Mouse (Mus musculus): ENCODE measurements around the gene Cflar.
A peak's percentile ranks its signal among the peaks of the same experiment; 100 is the strongest.
"Not testable (repeated sequence)": the region's sequence is repeated elsewhere in the genome, so short reads cannot be mapped to it uniquely, and the experiment has no call there.

The Cflar gene

DNA sequence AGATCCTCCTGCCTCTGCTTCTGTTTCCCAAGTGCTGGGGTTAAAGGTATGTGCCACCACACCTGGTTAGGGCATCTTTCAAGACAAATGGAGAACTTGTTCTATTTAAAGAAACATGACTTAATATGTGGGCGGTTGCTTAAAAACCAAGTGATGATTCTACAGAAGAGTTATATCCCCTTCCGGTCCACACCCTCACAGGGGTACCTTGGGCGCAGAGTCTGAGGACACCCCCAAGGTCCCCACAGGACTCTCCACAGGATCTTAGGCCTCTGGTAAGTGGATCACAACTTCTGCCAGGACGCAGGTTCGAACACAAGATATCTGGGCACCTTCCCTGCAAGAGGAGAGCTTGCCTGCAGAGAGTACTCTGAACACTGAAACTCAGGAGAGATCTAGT, 64.1 kb downstream of the Cflar start:
- no peak for DNase-seq

DNA sequence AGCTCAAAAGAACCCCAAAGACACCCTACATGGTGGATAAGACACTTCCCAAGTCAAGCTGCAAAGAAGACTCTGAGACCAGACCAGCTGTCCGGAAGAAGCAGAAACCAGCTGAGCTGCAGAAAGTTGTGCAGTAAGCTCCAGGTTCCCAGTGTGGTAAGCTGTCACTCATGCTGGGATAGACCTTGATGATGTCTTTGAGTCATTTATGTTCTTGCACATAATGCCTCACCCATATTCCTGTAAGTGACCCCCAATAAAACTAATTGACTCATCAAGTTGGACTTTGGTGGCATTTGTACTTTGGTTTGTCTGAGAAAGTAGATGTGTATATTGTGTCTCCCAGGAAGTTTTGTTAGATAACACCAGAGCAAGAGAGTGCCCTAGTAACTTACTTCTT, 66.3 kb downstream of the Cflar start:
- DNase-seq: no peak

GRCm38 (mm10) chr1:58778226-58778625, 66.9 kb downstream of the Cflar start:
- no peak for DNase-seq

GRCm38 (mm10) chr1:58786276-58786675, 75.0 kb downstream of the Cflar start:
- DNase-seq: no peak

DNA sequence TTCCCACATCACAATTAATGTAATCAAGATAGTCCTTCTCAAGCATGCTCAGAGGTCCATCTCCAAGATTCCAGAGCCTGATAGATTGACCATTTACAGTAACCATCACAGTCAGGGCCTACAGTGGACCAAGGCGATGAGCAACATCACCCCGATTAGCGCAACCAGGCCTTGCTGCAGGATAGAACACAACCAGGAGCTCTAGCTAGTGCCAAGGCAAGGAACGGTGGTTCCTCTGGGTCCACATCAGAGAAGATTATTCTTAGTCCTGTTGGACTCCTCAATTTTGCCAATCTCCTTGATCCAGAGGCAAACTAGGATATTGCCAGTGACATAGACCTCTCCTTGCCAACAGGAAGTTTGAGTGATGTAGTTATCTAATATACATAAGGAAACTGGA, 77.1 kb downstream of the Cflar start:
- no peak for DNase-seq

- no peak for DNase-seq
These were observed 83.4 kb downstream of the Cflar start for GRCm38 (mm10) chr1:58794705-58795104.

DNA sequence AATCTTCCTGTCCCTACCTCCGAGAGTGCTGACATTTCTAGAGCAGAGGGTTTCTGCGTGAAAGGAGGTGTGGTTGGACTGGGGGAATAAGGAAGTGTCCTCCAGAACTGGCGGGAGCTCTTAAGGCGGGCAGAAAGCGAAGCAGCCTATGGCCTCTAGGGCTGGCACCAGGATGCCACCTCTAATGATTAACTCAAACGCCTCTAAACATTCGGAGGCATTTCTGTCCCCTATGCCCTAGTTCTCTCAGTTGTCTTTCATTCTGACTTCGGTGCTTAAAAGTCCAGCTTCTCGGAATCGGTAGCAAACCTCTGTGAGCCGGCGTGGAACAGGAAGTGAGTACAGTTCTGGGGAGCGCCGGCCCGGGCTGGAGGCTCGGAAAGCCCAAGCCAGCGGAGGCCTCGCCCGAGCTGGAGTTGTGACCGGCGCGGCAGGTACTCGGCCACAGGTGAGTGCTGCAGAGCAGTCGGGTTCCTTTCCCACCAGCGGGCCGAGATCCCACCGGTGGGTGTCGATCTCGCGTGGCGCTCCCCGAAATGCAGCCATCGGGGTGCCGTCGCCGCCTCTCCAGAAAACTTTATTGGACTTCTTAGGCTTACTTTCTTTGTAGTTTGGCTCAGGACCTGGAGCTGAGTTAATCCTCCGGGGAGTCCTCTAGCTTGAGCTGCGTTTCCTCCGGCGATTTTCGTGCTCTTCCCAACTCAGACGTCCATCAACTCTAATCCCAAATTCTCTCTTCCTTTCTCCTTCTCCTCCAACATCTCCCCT, 84.2 kb downstream of the Cflar start, which contains the start of gene Casp8:
Gene Casp8 (plus strand): TSS at position 84 of the 768 bp plus-strand sequence.
- peak; percentile 68 for DNase-seq

DNA sequence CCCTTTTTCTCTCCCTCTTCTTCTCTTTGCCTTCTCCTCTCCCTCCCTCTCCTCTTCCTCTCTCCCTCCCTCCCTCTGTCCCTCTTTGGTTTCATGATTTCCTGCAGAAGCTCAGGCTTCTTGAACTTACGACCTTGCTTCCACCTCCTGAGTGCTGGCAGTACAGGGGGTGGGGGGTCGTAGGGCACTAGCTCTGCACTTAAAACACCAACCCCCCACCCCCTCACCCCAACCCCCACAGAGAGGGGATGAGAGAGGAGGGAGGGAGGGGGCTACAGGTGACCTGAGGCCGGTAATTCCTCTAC, 84.7 kb downstream of the Cflar start:
- DNase-seq: peak; percentile 24

DNA sequence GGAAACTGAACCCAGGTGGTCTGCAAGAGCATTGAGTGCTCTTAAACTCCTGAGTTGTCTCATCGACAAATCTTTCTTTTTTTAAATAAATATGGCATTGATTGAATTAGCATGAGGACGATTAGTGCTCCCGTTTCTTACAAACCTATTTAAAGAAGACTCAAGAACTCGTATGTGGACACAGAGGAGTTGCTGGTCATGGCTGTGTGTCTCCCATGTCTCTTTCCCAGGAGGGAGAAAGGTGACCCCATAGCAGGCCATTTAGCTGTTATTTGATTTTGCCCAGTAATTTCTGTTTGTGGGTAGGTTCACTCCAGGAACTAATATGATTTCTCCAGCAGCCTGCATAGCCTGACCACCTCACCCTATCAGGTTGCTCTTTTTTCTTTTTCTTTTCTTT, 85.5 kb downstream of the Cflar start:
- no peak for DNase-seq

DNA sequence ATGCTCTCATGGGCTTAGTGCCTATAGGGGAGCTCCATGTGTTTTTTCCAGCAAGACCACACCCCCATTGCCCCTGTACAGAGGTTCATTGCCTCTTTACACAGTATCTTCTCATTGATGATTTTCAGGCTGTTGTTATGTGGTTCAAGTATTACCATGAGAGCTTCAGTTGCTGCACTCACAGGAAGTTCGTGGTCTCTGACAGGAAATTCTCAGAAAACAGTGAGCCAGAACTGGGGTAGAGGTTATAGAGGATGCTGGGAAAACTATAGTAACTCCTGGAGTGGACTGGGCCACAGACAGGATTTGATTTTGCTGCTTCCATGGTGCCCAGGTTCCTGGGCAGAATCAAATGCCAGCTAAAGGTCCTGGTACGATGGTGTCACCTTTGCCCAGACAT, 86.1 kb downstream of the Cflar start:
- DNase-seq: no peak

- DNase-seq: no peak
These were observed 87.6 kb downstream of the Cflar start for GRCm38 (mm10) chr1:58798911-58799310.

GRCm38 (mm10) chr1:58800644-58801043, 89.3 kb downstream of the Cflar start:
- not testable (repeated sequence) for DNase-seq

DNA sequence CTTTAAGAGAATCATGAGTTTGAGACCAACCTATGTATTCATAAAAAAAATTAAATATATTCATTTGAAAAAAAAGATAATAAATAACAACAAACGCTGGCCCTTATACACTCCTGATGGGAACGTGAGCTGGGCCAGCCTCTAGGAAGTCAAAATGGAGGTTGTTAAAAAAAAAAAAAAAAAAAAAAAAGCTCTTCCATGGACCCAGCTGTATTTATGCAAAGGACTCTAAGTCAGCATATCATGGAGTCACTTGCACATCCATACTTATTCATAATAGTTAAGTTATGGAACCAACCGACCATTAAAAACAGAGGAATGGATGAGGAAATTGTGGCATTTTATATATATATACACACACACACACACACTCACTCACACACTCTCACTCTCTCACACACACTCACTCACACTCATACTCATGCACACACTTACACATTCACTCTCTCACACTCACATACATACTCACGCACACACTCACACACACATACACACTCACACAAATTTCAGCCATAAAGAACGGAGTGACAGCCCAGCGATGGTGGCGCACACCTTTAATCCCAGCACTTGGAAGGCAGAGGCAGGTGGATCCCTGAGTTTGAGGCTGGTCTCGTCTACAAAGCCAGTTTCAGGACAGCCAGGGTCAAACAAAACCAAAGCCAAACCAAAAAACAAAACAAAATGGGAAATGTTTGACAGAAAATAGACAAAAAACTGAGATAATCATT, 90.4 kb downstream of the Cflar start:
- DNase-seq: no peak

GRCm38 (mm10) chr1:58802322-58803273, 91.3 kb downstream of the Cflar start:
- DNase-seq: no peak

GRCm38 (mm10) chr1:58803531-58803930, 92.2 kb downstream of the Cflar start:
- no peak for DNase-seq

GRCm38 (mm10) chr1:58806651-58807050, 95.3 kb downstream of the Cflar start:
- no peak for DNase-seq

Measured in embryo, embryonic 11 days (tissue).